Mouse (Mus musculus) MEL-GATA-1-ER (cell line): Measurements from ENCODE around the gene Nab2.

Experiments
- DNase-seq: peaks from one replicate; pipeline ENCODE4 v3.0.0-alpha.2; 2012; ENCODE audit warnings: low read depth; ENCODE audit errors: extremely low read depth

Nab2 gene

DNA sequence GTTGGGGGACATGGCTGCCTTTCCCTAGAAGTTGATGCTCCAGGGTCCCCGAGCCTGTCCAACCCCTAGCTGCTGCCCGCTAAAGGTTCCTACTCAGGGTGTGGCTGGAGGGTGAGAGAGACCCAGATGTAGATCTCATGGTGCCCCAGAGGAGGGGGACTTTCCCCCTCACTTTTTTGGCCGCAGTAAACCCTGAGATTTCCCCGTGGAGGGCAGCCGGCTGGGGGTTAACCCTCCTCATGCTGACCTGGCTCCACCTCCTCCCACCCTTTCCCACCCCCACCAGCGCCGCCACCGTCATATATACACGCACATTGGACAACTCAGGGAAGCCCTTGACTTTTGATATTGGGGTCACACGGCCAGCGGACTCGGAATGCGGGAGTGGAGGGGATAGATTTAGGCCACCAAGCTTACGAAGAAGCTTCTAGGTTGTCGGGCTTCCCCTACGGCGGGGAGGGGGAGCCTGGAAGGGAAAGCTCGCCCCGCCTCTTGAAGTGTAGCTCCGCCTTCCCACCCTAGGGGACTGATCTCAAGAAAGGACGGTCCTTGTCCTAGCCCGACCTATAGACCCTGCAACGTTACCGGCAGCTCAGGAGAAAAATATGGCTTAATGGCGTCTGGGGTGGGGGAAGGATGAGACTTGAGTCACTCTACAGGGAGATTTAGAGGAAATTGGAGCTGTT lies 24.7 kb downstream of the Nab2 start:
- DNase-seq, result peak; percentile 65

DNA sequence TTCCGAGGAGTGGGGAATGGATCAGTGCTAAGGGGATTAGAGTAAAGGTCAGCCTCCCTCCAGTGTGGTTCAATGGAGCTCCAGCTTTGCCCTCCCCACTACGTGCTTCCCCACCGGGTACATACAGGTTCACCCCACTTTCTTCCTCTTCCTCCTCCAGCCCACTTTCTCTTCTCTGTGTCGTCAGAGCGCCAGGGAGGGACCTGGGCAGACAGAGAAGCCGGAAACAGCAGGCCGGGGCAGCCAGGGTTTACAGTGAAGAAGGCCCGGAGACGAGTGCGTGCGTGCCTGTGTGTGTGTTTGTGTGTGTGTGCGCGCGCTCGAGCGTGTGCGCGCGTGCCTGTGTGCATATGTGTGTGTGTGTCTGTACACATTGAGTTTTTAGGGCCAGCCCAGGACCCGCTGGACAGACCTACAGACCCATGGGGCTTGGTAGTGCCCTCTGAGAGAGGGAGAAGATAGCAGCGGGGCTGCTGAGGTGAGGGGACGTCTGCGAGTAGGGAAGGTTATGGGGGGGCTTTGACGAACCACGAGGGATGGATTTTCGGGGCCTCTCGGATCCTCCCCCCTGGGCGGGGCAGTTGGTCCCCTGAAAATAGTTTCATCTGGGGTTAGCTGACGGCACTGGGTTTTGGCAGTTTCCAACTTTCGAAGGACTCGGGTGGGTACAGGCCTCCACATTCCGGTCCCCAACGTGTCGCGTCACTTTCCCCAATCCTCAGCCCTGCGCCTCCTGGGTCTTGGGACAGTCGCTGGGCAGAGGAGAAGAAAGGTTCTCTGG lies 25.4 kb downstream of the Nab2 start, which contains the start of gene Stat6:
Gene Stat6 (plus strand): TSS at position 215 of the 781 bp plus-strand sequence.
- peak; percentile 83 for DNase-seq

DNA sequence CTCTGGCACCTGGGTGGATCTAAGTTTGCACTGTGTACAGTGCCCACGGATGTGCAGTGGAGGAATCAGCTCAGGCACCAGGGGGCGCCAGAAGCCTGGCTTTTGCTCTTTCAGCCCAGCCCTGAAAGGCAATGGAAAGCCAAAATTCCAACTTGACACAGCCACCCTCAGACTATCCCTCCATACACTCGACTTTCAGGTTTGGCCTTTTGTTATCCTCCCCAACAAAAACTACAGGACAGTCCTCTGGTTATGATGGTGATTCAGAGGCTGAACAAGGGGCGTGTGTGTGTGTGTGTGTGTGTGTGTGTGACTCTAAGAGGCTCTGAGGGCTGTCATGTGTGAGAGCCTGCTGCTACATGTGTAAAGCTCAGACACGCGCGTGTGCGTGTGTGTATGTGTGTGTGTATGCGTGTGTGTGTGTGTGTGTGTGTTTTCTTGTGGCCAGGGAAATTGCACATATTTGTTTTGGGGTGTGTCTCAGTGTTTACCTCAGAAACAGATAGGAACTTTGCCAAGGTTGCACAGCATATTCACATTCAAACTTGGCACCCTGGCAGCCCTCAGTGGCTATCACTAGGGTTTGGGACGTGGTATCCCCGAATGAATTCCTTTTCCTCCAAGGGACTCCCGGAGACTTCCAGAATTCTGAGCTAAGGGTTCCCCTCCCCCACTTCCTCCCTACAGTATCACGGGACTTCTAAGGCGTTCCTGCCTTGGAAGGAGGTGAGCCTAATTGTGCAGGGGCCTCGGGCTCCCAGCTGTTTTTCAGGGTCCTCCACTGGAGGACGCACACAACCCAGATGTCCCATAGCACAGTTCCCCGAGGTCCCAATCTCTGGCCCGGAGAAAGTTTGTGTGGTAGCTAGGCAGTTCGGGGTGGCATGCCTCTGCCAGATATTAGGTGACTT lies 26.3 kb downstream of the Nab2 start:
- peak; percentile 69 for DNase-seq

DNA sequence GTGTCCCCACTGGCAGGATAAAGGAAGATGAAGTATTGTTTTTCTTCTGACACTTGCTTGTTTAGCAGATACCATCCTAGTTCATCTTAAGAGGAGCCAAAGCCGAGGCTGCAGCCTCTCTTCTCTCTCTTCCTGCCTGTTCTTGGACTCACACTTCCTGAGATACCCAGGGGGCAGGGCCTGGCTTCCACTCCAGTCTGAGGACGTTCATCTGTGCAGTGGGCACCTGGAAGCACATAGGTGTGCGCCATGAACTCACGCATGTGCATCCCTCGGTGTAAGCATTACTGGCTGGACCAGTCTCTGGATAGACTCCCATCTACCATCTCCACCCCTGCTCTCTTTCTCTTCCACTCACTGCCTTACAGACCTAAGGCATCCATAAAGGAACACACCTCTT lies 27.9 kb downstream of the Nab2 start:
- no peak for DNase-seq

DNA sequence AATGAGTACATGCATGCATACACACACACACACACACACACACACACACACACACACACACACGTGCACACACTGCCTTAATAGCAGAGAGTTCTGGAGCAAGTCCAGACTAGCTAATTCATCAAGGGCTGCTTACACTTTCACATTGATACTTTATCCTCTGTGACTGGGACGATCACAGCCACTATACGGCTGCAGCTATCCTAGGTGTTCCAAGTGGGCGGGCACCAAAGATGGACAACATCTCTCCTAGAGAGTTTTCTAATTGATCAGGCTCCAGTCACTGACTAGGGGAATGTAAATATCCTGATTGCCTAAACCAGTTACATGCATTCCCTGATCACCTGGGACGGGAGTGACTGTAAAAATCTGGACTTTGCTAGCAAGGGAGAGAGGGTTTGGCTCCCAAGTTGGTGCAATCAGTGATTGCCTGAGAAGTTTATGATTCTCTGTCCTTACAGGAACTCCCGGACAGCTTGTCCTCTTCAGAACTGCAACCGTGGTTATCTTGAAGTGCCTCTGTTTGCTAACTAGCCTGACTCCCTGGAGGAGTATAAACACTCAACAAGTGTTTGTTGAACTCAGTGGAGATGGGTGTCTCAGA lies 35.6 kb downstream of the Nab2 start:
- DNase-seq, result no peak

DNA sequence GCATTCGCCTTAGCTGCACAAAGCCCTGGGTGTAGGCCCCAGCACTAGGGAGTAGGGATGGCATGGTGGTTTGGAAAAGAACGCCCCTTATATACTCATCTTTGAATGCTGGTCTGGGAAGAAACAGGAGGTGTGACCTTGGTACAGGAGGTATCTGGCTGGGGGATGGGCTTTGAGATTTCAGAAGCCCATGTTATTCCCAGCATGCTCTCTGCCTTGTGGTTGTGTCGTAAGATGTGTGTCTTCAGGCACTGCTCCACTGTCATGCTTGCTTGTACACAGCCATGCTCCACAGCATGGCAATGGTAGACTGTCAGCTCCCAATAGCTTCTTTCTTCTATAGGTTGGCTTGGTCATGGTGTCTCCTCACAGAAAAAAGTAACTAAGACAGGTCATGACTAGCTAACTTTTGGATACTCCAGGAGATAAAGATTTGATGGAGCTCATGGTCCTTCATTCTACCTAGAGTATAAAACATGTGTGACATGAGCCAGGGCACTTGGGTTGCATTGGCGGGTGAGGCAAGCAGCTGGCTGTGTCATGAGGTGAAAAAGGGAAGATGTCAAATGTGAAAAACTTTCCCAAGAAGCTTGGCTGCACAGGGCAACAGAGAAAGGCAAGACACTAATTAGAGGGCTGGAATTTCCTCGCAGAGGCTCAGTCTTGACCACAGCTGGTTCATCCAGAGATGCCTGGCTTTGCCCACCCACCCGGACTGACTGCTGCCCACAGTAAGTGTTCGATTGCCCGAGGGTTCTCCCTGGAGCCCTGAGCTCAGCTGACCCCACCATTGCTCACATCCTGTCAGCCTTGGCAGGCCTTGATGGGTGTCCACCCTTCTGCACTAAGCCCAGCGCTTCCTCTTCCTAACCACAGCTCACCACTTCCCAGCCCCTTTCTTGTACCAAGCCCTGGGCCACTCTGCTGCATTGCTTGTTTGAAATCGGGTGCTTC lies 36.8 kb downstream of the Nab2 start:
- no peak for DNase-seq

DNA sequence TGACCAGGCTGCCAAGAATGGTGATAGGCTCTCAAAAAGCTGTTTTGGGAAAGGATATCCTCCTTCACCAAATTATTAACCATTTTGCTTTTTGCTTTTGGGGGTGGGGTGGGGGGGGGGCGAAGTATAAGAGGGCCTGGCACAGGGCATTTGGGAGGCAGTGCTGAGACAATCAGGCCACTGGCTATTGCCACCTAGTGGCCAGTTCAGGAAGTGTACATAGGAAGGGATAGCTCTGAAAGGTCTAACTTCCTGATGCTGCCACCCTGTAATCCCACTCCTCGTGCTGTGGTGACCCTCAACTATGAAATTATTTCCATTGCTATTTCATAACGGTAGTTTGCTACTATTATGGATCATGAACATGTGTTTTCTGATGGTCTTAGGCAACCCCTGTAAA lies 41.9 kb downstream of the Nab2 start:
- no peak for DNase-seq

DNA sequence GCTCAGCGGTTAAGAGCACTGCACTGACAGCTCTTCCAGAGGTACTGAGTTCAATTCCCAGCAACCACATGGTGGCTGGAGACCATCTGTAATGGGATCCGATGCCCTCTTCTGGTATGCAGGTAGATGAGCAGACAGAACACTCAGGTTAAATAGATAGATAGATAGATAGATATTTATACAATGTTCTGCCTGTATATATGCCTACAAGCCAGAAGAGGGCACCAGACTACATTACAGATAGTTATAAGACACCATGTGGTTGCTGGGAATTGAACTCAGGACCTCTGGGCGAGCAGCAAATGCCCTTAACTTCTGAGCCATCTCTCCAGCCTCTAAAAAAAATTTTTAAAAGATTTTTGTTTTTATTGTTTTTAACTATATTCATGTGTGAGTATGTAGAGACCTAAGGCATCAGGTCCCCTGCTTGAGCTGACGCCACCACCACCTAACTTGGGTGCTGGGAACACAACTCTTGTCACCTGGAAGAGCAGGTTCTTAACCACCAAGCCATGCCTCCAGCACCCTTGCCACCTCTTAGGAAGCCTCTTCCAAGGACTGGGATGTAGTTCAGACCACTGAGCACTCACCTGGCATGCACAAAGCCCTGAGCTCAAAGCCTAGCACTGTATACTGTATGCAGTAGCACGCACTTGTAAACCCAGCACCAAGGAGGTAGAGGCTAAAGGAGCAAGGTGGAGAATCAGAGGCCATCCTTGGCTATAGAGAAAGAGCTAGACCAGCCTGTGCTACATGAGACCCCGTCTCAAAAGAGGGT lies 44.7 kb downstream of the Nab2 start:
- DNase-seq, result no peak

DNA sequence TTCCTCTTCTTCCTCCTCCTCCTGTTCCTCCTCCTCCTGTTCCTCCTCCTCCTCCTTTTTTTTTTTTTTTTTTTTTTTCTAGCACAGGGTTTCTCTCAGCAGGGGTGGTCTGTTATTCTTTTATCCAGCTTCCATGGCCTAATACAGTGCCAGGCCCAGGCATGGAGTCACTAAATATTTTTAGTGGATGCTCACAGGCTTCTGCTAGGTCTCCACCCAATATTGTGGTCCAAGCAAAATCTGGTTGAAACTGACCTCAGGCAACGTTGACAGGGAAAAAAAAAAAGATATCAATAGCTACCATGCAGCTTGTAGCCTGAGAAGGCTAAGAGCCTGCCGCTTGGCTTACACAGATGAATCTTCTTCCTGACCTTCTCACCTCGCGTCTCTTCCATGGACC lies 45.7 kb downstream of the Nab2 start:
- DNase-seq, result no peak

DNA sequence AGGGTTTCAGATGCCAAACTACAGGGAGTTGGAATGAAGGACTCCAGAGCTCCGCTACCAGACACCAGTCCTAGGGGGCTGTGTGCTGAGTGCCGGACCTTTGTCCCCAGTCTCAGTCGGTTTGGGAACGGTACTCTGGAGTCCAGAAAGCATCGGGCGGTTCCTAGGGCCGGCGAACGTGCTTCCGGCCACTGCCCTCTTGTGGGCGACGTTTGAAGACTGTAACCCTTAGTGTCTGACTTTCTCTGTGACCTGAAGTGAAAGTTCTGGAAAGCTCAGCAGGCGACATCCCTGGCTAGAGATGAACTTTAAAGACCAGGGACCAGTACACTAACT lies 46.3 kb downstream of the Nab2 start:
- DNase-seq, result no peak

DNA sequence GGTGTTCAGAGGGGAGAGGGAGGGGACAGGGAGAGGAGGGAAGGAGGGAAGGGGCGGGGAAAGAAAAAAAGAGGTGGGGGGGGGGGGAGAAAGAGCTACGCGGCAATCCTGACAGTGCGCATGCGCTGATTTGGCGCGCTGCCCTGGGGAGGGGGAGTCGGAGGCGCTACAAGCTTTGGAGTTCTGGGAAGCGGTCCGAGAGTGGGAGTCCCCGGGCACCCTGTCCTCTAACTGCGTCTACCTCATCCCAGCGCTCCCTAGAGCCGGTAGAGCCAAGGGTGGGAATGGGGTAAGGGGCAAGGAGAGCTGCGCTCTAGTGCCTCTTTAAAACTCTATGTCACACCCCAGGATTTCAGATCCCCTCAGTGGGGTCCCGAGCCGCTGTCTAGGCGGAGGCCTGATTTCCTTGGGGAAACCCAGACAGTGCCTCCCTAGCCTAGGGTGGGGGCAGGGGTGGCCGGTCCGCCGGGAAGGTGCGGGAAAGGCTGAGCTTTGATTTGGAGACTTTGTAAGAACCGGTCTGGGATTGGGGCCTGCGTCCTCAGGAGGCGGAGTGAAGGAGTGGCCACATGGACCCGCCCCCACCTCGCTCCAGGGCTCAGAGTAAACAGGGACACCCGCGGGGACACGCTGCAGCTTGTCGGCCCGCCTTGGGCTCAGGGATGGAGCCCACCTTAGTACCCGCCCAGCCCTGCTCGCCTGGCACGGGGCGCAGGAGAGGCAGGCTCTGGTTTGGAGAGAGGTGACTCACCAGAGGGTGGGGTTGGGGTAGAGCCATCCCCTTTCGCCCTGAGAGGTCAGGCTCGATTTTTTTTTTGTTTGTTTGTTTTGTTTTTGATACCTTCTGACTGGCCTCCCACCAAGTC lies 46.9 kb downstream of the Nab2 start:
- no peak for DNase-seq

DNA sequence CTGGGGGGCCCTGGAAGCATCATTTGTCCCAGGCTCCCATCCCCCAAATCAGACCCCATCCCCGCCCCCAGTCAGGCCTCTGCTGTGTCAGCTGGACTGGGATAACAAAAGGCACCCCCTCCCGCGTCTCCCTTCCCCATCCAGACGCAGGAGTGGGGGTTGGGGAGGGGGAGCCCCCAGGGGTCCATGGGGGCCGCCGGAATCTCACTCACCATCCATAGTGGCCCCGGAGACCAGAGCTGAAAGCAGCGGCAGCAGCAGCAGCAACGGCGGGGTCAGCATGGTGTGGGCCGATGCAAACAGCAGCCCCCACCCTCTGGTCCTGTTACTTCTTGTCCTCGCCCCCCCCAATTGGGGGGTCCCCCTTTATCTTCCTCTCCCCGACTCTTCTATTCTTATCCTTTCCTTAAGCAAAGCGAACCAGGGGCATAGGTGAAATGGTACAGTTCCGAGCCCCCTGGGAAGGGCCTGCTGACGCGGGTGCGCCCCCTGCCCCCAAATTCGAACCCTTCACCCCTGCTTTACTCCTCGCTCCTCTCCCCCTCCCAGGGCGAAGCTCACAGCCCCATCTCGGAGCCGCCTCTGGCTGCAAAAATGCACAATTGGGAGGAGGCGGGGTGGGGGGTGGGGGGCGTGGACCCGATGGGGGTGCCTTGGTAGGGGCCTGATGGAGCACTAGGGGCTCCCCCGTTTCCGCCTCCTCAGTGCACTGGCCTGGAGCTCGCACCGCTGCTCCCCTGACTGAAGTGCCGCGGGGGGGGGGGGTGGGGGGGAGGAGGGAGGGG lies 47.8 kb downstream of the Nab2 start, which contains the start of gene Lrp1:
Gene Lrp1 (minus strand): TSS at position 743 of the 785 bp plus-strand sequence.
- no peak for DNase-seq

DNA sequence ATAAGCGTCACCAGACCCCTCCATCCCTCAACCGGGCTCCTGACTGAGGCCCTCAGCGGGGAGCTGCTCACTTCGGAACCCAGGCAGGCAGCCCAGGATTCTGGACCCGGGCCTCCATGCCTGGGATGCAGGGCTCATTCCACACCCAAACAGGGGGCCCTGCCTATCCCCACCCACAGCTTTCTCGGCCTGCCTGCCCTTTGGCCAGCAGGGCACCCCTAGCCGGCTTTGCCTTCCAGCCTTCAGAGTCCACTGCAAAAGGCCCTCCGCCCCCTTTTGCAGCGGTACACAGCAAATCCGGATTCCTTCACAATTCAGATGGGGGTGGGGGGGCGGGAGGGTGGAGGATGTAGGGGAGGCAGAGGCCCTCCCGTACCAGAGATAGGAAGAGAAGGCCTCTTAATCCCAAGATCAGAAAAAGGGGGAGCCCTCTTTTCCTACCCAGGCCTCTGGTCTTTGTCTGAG lies 48.4 kb downstream of the Nab2 start:
- no peak for DNase-seq

DNA sequence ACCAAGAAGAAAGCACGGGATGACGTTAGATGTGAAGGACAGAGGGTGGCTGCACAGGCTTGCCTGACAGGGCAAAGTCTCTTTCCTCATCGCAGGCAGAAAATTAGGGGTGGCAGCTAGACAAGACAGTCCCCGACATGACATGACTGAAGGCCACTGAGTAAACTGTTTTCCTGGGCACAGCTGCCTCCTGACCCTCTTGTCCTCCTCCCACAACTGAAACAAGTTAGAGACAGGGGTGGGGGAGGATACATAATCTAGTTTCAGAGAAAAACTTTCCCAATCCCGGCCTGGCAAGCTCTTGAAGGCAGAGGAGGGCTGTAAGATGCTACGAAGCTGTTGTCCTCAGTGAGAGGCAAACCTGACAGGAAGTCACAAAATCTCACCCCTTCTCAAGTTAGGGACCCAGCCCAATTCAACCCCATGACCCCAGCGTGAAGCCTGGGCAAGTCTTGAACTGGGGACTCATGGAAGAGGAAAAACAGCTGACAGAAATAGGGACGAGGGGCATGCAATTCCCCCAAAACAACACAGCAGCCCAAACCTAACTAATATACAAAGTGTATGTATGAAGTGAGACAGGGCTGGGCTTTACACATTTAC lies 49.1 kb downstream of the Nab2 start:
- no peak for DNase-seq

DNA sequence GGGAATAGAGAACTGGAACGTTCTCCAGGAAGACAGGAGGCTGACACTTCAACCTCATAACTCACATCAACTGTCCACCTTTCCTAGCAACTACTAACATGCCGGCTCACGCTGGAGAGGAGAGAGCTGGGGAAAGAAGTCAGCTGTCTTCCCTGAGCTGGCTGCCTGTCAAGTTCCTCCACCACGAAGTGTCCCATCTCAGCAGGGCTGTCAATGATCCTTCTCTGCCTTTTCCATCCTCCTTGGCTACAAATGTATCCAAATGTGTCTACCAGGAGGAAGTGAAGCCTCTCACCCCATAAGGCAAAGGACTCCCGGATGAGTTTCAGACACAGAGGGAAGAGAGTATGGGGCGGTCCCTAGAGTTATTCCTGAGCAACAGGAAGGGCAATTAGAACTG lies 50.2 kb downstream of the Nab2 start:
- no peak for DNase-seq

DNA sequence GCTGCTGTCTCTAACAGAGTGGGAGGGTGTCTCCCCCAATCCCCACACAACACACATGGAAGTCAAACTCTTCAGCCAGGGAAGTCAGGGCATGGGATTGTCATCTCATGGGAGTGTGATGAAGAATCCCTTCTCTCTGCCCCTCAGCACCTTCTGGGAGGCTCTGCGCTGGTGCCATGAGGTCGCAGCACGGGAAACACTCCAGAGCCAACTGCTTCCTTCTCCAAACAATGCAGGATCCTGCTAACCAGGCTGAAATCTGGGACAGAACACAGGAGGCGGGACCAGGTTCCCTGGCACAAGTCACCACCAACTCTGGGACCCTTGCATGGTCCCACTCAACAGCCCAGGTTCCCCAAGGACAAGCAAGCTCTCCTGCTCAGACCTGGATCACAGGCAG lies 51.1 kb downstream of the Nab2 start:
- DNase-seq, result no peak

DNA sequence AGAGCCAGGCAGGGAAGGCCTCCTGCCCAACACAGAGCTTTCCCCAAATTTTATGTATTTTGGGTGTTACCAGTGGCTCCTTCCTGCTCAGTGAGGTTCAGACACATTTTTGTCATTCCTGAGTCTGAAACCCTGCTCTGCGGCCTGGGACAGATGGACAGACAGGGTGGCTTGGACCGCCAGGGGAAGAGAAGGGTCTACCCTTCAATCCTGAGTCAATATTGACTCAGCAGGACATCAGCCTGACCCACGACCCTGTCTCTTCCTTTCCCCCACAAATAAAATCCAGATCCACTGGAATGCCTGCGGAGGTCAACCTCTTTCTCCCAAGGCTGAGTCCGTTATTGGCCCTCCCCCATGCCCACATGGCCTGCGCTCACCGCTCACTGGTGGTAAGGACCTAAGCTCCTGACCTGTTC lies 52.1 kb downstream of the Nab2 start:
- no peak for DNase-seq
